Mouse (Mus musculus) retina, embryonic 14.5 days (tissue): ENCODE measurements around the gene Thrap3.

ENCODE experiments used
- DNase-seq: peaks from one replicate; pipeline ENCODE4 v3.0.0-alpha.2; 2015; ENCODE audit warnings: low spot score

Thrap3 gene

GRCm38 (mm10) chr4:126202303-126203181, at the start of gene Thrap3:
Gene Thrap3 (minus strand): TSS chr4:126202760.
- peak; percentile 98 for DNase-seq

DNA sequence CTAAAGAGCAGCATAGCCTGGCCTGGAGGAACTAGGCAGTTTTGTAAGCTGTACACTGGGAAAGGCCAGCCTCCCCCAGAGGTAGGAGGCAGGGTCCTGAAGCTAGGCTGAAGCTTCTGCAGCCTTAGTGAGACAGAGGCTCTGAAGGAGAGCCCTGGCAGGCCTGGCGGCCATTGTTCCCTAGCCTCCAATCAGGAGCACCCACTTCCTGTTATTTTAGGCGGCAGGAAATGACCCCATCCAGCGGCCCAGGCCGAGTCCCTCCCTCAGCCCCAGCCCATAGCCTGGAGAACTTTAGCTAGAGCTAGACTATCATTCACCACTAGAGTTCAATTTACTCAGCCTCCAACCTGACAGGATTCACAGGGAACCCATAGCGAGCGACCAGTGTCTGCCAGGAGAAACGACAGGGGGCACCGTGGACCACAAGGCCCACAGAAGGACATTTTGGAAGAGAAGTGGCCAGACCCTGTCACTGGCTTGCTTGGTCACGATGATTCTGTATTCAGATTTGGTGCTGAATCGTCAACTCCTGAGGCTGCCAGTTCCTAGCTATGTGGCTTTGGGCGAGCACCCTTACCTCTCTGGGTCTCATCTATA, 49.2 kb upstream of the Thrap3 start:
- DNase-seq: no peak

GRCm38 (mm10) chr4:126250659-126251058, 48.1 kb upstream of the Thrap3 start:
- DNase-seq: no peak

DNA sequence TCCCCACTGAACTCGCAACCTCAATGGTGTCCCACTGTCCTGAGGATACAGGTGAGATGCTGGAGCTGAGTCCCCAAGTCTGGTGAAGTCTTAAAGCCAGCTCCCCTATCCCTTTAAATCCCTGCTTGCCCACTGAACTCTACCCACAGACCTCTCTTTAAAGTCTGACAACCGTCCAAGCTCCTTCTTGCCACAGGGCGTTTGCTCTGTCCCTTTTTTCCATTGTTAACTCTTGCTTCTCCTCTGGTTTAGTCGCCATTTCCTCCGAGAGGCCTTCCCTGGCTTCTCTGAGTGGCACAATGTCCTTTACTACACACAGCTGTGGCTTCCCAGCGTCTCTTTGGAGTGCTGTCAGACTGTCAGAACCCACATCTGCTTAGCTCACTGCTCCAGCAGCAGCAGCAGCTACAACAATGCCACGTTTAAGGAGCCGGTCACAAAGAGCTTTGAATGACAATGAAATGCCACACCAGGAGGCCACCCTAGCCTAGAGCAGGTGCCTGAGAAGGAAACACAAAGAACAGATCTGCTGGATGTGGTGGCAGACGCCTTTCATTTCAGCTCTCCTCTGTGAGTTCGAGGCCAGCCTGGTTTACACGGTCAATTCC, 45.8 kb upstream of the Thrap3 start:
- DNase-seq: peak; percentile 53

DNA sequence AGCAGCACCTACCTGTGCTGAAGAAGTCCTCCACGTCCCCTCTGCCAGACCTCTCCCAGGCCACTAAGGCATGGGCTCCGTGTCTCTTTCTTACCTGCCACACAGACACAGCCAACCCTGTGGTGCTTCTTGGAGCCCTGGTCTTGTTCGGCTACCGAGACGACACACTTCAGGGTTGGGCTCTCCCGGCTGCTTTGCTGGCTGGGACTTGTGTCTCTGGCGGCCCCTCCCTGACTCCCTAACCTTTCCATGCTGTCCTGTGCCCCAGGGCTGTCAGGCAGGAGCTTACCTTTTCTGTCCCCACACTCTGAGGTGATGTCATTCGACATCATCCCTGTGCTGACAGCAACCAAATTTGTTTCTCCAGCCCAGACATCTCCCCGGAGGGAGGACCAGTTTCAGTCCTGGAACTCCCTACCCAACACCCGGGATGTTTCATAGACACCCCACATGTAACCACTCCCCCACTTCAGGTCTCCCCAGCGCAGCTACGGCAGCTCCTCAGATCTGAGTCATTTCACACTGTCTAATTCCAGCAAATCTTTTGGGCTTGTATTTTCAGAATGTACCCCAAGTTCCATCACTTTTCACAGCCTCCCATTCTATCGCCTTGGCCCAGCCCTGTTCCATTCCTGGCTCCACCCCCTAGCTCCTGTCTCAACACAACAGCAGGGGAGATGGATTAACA, 43.8 kb upstream of the Thrap3 start:
- DNase-seq: no peak

GRCm38 (mm10) chr4:126242510-126242909, 40.0 kb upstream of the Thrap3 start:
- no peak for DNase-seq

DNA sequence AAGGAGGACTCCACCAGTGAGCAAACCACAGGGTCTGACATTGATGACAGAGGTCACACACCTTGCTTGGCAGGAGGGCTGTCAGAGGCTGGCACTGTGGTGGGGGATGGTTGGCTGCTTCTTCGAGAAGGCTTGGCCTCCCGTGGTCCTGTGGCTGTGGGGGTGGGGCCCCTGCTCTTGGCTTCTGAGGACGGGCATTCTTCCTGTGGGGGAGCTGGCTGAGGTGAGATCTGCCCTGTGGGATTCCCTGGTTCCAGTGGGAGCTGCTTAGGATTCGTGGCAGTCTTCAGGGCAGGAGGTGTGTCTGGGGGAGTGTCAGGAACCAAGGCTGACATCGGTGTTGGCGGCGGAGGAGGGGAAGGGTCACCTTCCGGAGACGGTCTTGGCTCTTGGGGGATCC, 39.4 kb upstream of the Thrap3 start:
- no peak for DNase-seq

GRCm38 (mm10) chr4:126239862-126240475, 37.4 kb upstream of the Thrap3 start:
- no peak for DNase-seq

DNA sequence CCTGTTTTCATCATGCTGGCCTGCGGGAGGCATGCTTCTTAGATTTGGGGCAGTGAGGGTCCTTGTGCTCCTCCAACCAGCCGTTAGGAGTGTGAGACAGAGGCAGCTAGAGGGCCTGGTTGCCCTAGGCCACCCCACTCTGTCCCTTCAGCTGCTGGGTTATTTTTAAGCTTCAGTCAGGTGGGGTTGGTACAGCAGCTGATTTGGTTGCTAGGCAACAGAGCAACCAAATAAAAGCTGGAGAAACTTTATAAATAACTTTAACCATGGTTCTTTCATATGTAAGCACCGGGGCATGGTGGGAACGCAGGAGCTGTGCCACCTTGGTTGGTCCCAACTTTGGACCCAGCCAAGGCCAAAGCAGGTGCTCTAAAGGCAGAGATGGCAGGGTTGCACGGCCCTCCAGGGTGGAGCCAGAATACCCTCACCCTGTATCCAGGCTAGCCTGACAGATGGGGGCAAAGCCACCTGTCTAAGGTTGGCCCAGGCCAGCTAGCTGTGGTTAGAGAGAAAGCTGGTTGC, 35.2 kb upstream of the Thrap3 start:
- DNase-seq: no peak

GRCm38 (mm10) chr4:126236467-126237280, 34.1 kb upstream of the Thrap3 start:
- DNase-seq: no peak

DNA sequence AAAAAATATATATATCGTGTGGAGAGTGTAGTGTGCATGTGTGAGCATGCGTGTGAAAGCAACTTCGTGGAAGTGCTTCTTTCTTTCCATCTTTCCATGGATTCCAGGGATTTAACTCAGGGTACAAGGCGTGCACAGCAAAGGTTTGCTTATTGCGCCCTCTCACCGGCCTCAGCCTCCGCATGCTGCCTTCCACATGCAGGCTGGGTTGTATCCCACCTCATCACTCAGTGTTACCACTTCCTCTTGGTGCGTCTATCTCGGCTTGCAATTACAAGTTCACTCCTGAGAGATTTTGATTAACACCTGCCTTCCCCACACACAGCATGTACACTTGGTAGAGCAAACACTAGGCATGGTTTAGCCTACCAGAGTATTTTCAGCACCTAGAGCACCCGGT, 32.6 kb upstream of the Thrap3 start:
- no peak for DNase-seq

DNA sequence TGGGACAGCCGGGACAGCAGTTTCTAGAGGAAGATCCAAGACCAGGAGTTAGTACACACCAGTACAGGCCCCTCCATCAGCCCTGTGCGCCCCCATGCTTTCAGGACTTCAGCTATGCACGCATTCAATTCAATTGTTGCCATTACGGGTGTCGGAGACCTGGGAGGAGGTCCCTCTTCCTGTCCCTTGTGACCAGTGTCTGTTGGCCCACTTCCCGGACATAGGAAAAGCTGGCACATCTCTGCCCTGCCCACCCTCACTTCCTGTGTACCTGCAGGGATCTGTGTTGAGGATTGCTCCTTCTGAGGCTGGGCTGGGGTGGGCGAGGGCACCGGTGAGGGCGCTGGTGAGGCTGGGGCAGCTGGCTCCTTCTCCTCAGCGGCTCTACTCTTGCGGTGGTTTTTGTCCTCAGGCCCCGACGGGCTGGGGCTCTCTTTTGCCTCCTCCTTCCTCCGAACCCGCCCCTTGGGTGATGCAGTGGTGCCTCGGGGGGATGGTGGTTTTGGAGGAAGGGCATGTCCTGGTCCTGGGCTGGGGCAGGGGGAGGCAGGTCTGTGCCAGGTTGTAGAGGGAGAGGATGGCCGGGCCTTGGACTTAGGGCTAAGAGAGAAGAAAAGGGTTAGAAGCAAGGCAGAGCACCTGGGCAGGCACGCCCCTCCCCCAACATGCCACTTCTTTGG, 32.1 kb upstream of the Thrap3 start:
- DNase-seq: no peak

DNA sequence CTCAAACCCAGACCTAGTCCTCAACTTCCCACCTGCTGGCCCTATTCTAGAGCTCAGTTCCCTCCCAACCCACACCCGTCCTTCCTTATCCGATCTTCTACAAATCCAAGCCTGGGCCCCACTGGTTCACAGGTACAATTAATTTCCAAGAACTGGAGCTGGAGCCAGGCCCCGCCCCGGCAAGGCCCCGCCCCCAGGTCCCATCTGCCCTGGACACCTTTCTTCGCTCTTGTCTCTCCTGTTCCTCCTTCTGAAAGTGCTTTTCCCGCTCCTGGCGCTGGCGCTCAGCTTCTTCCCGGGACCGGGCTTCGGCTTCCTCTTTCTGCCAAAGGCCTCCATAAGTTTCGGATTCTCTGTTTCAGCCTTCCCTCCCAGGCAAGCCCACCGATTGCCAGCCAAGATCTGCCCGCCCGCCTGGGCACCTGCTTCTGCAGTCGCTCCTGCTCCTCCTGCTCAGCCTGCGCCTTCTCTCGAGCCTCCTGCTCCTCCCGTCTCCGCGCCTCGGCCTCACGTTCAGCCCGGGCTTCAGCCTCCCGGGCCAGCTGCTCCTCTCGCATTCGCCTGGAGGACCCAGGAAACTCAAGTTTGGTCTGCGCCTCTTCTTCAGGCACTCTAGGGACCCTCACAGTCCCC, 31.2 kb upstream of the Thrap3 start:
- DNase-seq: no peak

GRCm38 (mm10) chr4:126229900-126230299, 27.3 kb upstream of the Thrap3 start:
- no peak for DNase-seq

GRCm38 (mm10) chr4:126228144-126228543, 25.6 kb upstream of the Thrap3 start:
- no peak for DNase-seq

DNA sequence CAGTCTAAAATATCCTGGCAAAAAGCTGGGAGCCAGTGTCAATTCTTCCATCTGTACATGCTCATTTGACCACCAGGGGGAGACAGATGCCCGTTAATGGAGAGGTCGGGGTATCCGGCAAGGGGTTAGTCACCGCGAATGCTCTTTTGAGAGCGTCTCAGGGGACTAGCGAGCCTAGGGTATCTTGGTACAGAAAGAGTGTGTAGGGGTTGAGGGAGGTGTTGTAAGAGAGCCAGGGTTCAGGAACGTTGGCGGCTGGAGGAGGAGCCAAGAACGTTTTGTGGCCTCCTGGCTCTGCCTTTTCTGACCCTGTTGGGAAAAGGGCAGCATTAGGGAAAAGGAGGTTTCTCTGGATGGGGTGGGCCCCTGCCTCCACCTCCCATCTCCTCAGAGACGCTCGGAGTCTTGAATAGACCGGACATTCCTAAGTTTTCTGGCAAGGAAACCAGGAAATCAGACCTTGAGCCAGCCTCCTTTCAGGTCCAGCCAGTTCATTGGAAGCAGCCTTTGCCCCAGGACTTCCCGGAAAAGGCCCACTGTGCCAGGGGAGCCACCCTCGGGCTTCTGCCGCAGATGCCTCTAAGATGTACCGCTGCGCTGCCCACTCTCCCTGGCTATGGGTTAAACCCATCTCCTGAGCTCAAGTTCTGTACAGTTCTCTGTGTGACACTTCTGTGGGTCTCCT, 24.7 kb upstream of the Thrap3 start:
- DNase-seq: peak; percentile 93

DNA sequence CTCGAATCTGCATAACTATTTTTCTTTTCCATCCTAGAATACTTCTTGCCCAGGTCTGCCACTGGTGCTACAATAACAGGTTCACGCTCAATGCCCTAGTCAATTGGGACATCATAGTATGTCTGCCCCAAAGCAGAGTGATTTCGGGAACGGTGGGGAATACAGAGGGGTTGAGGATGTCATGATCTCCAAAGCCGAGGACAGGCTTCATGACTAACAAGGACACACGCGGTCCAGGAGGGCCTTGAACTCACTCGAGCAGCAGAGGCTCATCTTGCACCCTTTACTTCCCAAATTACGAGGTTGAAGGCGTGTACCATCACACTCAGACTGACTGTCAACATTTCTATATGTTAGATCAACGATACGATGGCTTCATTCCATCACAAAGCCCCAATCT, 24.1 kb upstream of the Thrap3 start:
- DNase-seq: no peak

- DNase-seq: no peak
Measured at GRCm38 (mm10) chr4:126222631-126223030, 20.1 kb upstream of the Thrap3 start.

GRCm38 (mm10) chr4:126220045-126220444, 17.5 kb upstream of the Thrap3 start:
- DNase-seq: no peak
